Mouse (Mus musculus): ENCODE results near the gene Cyp8b1. TPM values are rescaled to one million over a fixed set of nuclear protein-coding genes. Genes with fewer than 3 reads are reported as not detected.

The Cyp8b1 gene
- polyA plus RNA-seq, 1 experiment from 2014 or later: not detected

DNA sequence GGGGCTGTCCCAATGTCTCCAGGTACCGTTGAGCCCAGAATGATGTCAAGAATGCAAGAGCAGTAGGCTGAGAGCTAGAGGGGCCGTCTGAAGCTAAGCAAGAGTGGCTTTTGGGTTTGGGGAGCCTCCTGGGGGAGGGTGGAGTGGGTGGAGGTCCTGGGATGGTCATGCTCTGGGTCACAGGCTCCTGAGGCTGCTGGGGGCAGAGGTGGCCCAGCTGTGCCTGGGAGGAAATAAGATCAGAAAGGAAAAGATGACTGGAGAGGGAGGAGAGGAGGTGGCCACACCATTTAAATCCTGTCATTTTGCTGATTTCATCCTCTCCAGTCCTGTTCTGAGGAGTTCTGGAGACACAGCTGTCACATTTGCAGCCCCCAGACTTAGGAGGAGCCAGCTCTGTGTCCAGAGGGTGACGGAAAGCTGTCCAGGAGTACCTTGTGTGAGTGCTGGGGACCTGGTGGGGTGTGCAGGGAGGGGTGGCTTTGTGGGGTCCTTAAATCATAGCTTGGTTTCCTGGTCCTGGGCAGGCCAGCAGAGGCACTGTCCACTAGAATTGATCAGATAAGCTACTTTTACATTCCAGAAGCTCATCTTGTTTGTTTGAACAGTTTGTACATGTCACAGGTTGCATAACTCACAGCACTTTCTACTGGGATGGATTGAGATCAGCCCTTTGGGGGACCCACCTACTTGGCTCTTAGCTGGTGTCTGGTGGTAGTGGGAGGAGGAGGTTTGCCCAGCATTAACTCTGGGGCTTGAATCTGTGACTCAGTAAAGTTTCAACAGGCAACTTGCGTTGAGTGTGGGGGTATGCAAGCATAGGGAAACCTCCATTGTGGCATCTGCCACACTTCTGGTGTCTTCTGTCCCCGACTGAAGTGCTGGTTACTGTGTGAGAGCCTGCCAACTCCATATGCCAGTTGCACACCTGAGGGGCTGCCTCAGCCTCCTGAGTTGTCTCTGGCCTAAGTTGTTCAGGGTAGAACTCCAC lies 14.1 kb downstream of the Cyp8b1 start:
- Histone ChIP-seq H3K9me3 (ENCODE audit: control insufficient read depth, low read length) (no peaks in the 10 kb centered on the region), H3K36me3 (ENCODE audit: control insufficient read depth, insufficient read depth, low read length) (no peaks in the 10 kb centered on the region), H3K4me3 (ENCODE audit: low read depth, low read length) (no peak overlapping the region), H3K4me2 (ENCODE audit: low read depth, low read length, severe bottlenecking) (no peak overlapping the region), H3K4me1 (replicated peaks; ENCODE audit: control insufficient read depth, insufficient read depth, low read length) (no peaks in the 10 kb centered on the region), H3K9ac (ENCODE audit: low read length) (no peak overlapping the region), H3K27ac (ENCODE audit: low read depth, low read length) (no peak overlapping the region), H3K27me3 (ENCODE audit: control insufficient read depth, insufficient read depth, low read length) (no peaks in the 10 kb centered on the region)
- DNase-seq (ENCODE audit: low spot score) (no peak), ATAC-seq (replicated peaks; ENCODE audit: low FRiP score) (no peak)
- WGBS: 81% methylated on average over 5 of the region's 5 CpGs

GRCm38 (mm10) chr9:121900282-121900855 lies 15.7 kb downstream of the Cyp8b1 start:
- DNase-seq (ENCODE audit: low spot score) (no peak), ATAC-seq (replicated peaks; ENCODE audit: low FRiP score) (no peak)
- Histone ChIP-seq H3K4me3 (ENCODE audit: low read depth, low read length) (no peak overlapping the region), H3K27me3 (ENCODE audit: control insufficient read depth, insufficient read depth, low read length) (no peaks in the 10 kb centered on the region), H3K27ac (ENCODE audit: low read depth, low read length) (no peak overlapping the region), H3K4me2 (ENCODE audit: low read depth, low read length, severe bottlenecking) (no peak overlapping the region), H3K9me3 (ENCODE audit: control insufficient read depth, low read length) (no peaks in the 10 kb centered on the region), H3K36me3 (ENCODE audit: control insufficient read depth, insufficient read depth, low read length) (no peaks in the 10 kb centered on the region), H3K9ac (ENCODE audit: low read length) (no peak overlapping the region), H3K4me1 (replicated peaks; ENCODE audit: control insufficient read depth, insufficient read depth, low read length) (no peaks in the 10 kb centered on the region)
- 84% methylated on average over 5 of the region's 5 CpGs for WGBS

GRCm38 (mm10) chr9:121899306-121899705 lies 16.8 kb downstream of the Cyp8b1 start:
- H3K36me3 ChIP-seq (ENCODE audit: control insufficient read depth, insufficient read depth, low read length): no peaks in the 10 kb centered on the region
- 75% methylated on average over 6 of the region's 6 CpGs for WGBS
- H3K9me3 ChIP-seq (ENCODE audit: control insufficient read depth, low read length): no peaks in the 10 kb centered on the region

GRCm38 (mm10) chr9:121898245-121898644 lies 17.9 kb downstream of the Cyp8b1 start, which contains the start of gene Ackr2:
TSS of gene Ackr2 (plus strand) at chr9:121898355.
- Histone ChIP-seq H3K4me1 (replicated peaks; ENCODE audit: control insufficient read depth, insufficient read depth, low read length) (no peaks in the 10 kb centered on the region), H3K4me2 (ENCODE audit: low read depth, low read length, severe bottlenecking) (no peak within 1 kb of the TSS), H3K27me3 (ENCODE audit: control insufficient read depth, insufficient read depth, low read length) (no peaks in the 10 kb centered on the region), H3K36me3 (ENCODE audit: control insufficient read depth, insufficient read depth, low read length) (no peaks in the 10 kb centered on the region), H3K4me3 (ENCODE audit: low read depth, low read length) (no peak within 1 kb of the TSS), H3K9ac (ENCODE audit: low read length) (no peak within 1 kb of the TSS), H3K27ac (ENCODE audit: low read depth, low read length) (no peak within 1 kb of the TSS), H3K9me3 (ENCODE audit: control insufficient read depth, low read length) (no peaks in the 10 kb centered on the region)
- ATAC-seq (replicated peaks; ENCODE audit: low FRiP score) (no peak), DNase-seq (ENCODE audit: low spot score) (no peak)
- WGBS: 81% methylated on average over 9 of the region's 9 CpGs

More at GRCm38 (mm10) chr9:121899306-121899705, 16.8 kb downstream of the Cyp8b1 start:
- no peak overlapping the region for H3K9ac ChIP-seq (ENCODE audit: low read length)
- H3K4me3 ChIP-seq (ENCODE audit: low read depth, low read length): no peak overlapping the region
- DNase-seq (ENCODE audit: low spot score) (no peak), ATAC-seq (replicated peaks; ENCODE audit: low FRiP score) (no peak)
- no peaks in the 10 kb centered on the region for H3K27me3 ChIP-seq (ENCODE audit: control insufficient read depth, insufficient read depth, low read length)
- H3K4me2 ChIP-seq (ENCODE audit: low read depth, low read length, severe bottlenecking): no peak overlapping the region
- H3K27ac ChIP-seq (ENCODE audit: low read depth, low read length): no peak overlapping the region
- H3K4me1 ChIP-seq (replicated peaks; ENCODE audit: control insufficient read depth, insufficient read depth, low read length): no peaks in the 10 kb centered on the region

DNA sequence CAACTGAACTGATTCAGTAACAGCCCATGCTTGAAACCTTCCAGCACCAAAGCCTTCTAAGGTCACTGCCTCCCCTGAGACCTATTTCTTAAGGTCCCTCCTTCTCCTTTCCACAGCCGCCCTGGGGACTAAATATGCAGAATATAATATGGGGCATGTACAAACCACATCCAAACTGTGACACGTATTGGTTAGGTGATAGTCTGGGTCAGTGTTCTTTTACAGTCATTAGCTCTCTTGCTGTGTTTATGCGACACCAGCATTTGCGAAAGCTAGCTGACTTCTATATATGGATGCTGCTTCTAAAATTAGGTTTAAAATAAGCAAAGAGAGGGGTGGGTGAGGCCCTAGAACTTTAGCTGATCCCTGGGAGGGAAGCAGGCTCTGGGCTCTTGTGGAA lies 19.3 kb downstream of the Cyp8b1 start:
- no peak overlapping the region for H3K4me2 ChIP-seq (ENCODE audit: low read depth, low read length, severe bottlenecking)
- H3K9me3 ChIP-seq (ENCODE audit: control insufficient read depth, low read length): no peaks in the 10 kb centered on the region
- no peak overlapping the region for H3K27ac ChIP-seq (ENCODE audit: low read depth, low read length)
- no peak for ATAC-seq (replicated peaks; ENCODE audit: low FRiP score)
- no peaks in the 10 kb centered on the region for H3K4me1 ChIP-seq (replicated peaks; ENCODE audit: control insufficient read depth, insufficient read depth, low read length)
- WGBS: 94% methylated on average over 4 of the region's 4 CpGs
- H3K27me3 ChIP-seq (ENCODE audit: control insufficient read depth, insufficient read depth, low read length): no peaks in the 10 kb centered on the region
- DNase-seq (ENCODE audit: low spot score): no peak
- no peaks in the 10 kb centered on the region for H3K36me3 ChIP-seq (ENCODE audit: control insufficient read depth, insufficient read depth, low read length)
- no peak overlapping the region for H3K9ac ChIP-seq (ENCODE audit: low read length)
- no peak overlapping the region for H3K4me3 ChIP-seq (ENCODE audit: low read depth, low read length)

GRCm38 (mm10) chr9:121895392-121895993 lies 20.6 kb downstream of the Cyp8b1 start:
- no peaks in the 10 kb centered on the region for H3K4me1 ChIP-seq (replicated peaks; ENCODE audit: control insufficient read depth, insufficient read depth, low read length)
- no peaks in the 10 kb centered on the region for H3K9me3 ChIP-seq (ENCODE audit: control insufficient read depth, low read length)
- no peak overlapping the region for H3K4me3 ChIP-seq (ENCODE audit: low read depth, low read length)
- no peaks in the 10 kb centered on the region for H3K27me3 ChIP-seq (ENCODE audit: control insufficient read depth, insufficient read depth, low read length)
- no peak overlapping the region for H3K9ac ChIP-seq (ENCODE audit: low read length)
- no peak for ATAC-seq (replicated peaks; ENCODE audit: low FRiP score)
- no peak for DNase-seq (ENCODE audit: low spot score)
- WGBS: 86% methylated on average over 7 of the region's 7 CpGs
- no peaks in the 10 kb centered on the region for H3K36me3 ChIP-seq (ENCODE audit: control insufficient read depth, insufficient read depth, low read length)
- H3K4me2 ChIP-seq (ENCODE audit: low read depth, low read length, severe bottlenecking): no peak overlapping the region
- no peak overlapping the region for H3K27ac ChIP-seq (ENCODE audit: low read depth, low read length)

- H3K9ac ChIP-seq (ENCODE audit: low read length): no peak overlapping the region
- no peak for ATAC-seq (replicated peaks; ENCODE audit: low FRiP score)
- H3K36me3 ChIP-seq (ENCODE audit: control insufficient read depth, insufficient read depth, low read length): no peaks in the 10 kb centered on the region
- H3K4me2 ChIP-seq (ENCODE audit: low read depth, low read length, severe bottlenecking): no peak overlapping the region
- H3K9me3 ChIP-seq (ENCODE audit: control insufficient read depth, low read length): no peaks in the 10 kb centered on the region
- H3K4me1 ChIP-seq (replicated peaks; ENCODE audit: control insufficient read depth, insufficient read depth, low read length): no peaks in the 10 kb centered on the region
- 81% methylated on average over 7 of the region's 7 CpGs for WGBS
- DNase-seq (ENCODE audit: low spot score): no peak
- H3K27me3 ChIP-seq (ENCODE audit: control insufficient read depth, insufficient read depth, low read length): no peaks in the 10 kb centered on the region
- H3K27ac ChIP-seq (ENCODE audit: low read depth, low read length): no peak overlapping the region
- no peak overlapping the region for H3K4me3 ChIP-seq (ENCODE audit: low read depth, low read length)
Measured at GRCm38 (mm10) chr9:121894447-121894846, 21.7 kb downstream of the Cyp8b1 start.

GRCm38 (mm10) chr9:121892057-121892687 lies 23.9 kb downstream of the Cyp8b1 start:
- Histone ChIP-seq H3K36me3 (ENCODE audit: control insufficient read depth, insufficient read depth, low read length) (no peaks in the 10 kb centered on the region), H3K27ac (ENCODE audit: low read depth, low read length) (no peak overlapping the region), H3K9ac (ENCODE audit: low read length) (no peak overlapping the region), H3K4me1 (replicated peaks; ENCODE audit: control insufficient read depth, insufficient read depth, low read length) (no peaks in the 10 kb centered on the region), H3K4me3 (ENCODE audit: low read depth, low read length) (no peak overlapping the region), H3K27me3 (ENCODE audit: control insufficient read depth, insufficient read depth, low read length) (no peaks in the 10 kb centered on the region), H3K9me3 (ENCODE audit: control insufficient read depth, low read length) (no peaks in the 10 kb centered on the region), H3K4me2 (ENCODE audit: low read depth, low read length, severe bottlenecking) (no peak overlapping the region)
- ATAC-seq (replicated peaks; ENCODE audit: low FRiP score) (no peak), DNase-seq (ENCODE audit: low spot score) (no peak)
- 90% methylated on average over 12 of the region's 12 CpGs for WGBS
